Mouse (Mus musculus) heart, embryonic 11.5 days (tissue): ENCODE data around the gene BC034090. TPM values are rescaled to one million over a fixed set of nuclear protein-coding genes. Genes with fewer than 3 reads are reported as not detected.
"Not testable (repeated sequence)": the region's sequence is repeated elsewhere in the genome, so short reads cannot be mapped to it uniquely, and the experiment has no call there.

ENCODE experiments used
- ATAC-seq: fragments of 200-750 bp; cut with Nextera tagmentation; replicated peaks from 2 replicates; pipeline ENCODE4 v1.8.0; 2017; ENCODE audit warnings: moderate library complexity; ENCODE audit not compliant: insufficient number of reproducible peaks, low FRiP score, low TSS enrichment
- H3K27ac ChIP-seq: fragments of 300-500 bp; sonication (generic); 2 replicates; pipeline ENCODE4 v1.5.1; 2014; ENCODE audit warnings: mild to moderate bottlenecking, low read depth, low read length
- H3K27me3 ChIP-seq: fragments of 300-500 bp; sonication (generic); 2 replicates; pipeline ENCODE4 v1.6.1; 2014; ENCODE audit warnings: mild to moderate bottlenecking, low read length, mixed read lengths; ENCODE audit not compliant: control insufficient read depth, insufficient read depth
- H3K36me3 ChIP-seq: fragments of 300-500 bp; sonication (generic); 2 replicates; pipeline ENCODE4 v1.6.1; 2014; ENCODE audit warnings: mild to moderate bottlenecking, low read length, moderate library complexity, mixed read lengths; ENCODE audit not compliant: control insufficient read depth, insufficient read depth
- H3K4me1 ChIP-seq: fragments of 300-500 bp; sonication (generic); 2 replicates; pipeline ENCODE4 v1.6.1; 2014; ENCODE audit warnings: low read length; ENCODE audit not compliant: control insufficient read depth, insufficient read depth
- H3K4me2 ChIP-seq: fragments of 300-500 bp; sonication (generic); 2 replicates; pipeline ENCODE4 v1.6.1; 2014; ENCODE audit warnings: mild to moderate bottlenecking, moderate library complexity
- H3K4me3 ChIP-seq: fragments of 300-500 bp; sonication (generic); 2 replicates; pipeline ENCODE4 v1.5.1; 2014; ENCODE audit warnings: low read depth, low read length
- H3K9ac ChIP-seq: fragments of 300-500 bp; sonication (generic); 2 replicates; pipeline ENCODE4 v1.6.1; 2014; ENCODE audit warnings: mild to moderate bottlenecking, low read depth, low read length, moderate library complexity
- H3K9me3 ChIP-seq: fragments of 300-500 bp; sonication (generic); replicated peaks from 2 replicates; pipeline ENCODE4 v1.6.1; 2016; ENCODE audit warnings: low read length; ENCODE audit not compliant: control insufficient read depth
- WGBS: fragments of 180-500 bp; shearing (Covaris S2); extraction: QIAGEN DNeasy Blood & Tissue Kit; methylation state at CpG from one replicate; pipeline ENCODE4 v1.1.7; 2014; ENCODE audit not compliant: insufficient replicate concordance; 5-methylcytosine and 5-hydroxymethylcytosine counted together
- polyA plus RNA-seq: library from polyadenylated mRNA; unstranded; fragments of >200 nt; fragmentation: Nextera tagmentation; extraction: Ambion mirVana; gene quantifications from 2 replicates; pipeline ENCODE4 v1.2.1, GENCODE M21; 2014

Gene BC034090
- polyA plus RNA-seq, 1 experiment from 2014 or later, result 5.4 TPM

DNA sequence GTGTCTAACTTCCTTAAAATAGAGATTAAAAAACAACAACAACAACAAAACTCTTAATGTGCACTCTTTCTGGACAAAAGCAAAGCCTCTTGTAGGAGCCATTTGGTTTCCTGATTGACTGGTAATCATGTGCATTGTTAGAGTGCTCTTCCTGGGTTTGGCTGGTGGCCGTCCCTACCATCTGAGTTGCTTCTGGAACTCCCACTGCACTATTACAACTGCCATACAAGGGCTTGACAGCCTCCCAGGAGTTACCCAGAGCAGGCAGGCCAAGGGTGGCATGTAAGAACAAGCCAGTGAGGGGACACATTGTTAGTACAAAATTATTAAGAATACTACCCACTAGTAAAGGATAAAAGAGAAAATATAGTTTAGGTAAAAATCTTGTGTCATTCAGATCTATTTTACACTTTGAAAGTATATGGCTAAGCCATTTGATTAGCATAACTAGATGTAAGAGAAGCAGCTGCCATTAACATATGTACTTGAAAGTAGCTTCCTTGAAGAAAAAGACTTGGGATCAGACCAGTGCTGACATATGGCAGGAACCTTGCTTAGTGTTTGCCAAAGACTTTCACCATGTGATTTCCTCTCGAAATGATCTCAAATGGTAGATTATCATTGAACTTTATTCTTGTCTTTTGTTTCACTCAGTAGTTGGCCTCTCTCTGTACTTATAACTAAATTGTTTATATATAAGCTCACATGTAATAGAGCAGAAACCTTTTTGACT lies 65.9 kb downstream of the BC034090 start:
- no peak overlapping the region for H3K27ac ChIP-seq
- no peaks in the 10 kb centered on the region for H3K9me3 ChIP-seq
- 89% methylated on average over 2 of the region's 2 CpGs for WGBS
- H3K4me3 ChIP-seq, result no peak overlapping the region
- no peak for ATAC-seq
- H3K4me2 ChIP-seq, result no peak overlapping the region
- no peak overlapping the region for H3K9ac ChIP-seq
- no peaks in the 10 kb centered on the region for H3K27me3 ChIP-seq
- peaks cover 11% of the 10 kb centered on the region; the same call in 1 of the 2 replicates for H3K36me3 ChIP-seq
- no peaks in the 10 kb centered on the region for H3K4me1 ChIP-seq

- H3K27ac ChIP-seq, result no peak overlapping the region
- no peak overlapping the region for H3K4me2 ChIP-seq
- H3K4me1 ChIP-seq, result no peaks in the 10 kb centered on the region
- H3K4me3 ChIP-seq, result no peak overlapping the region
- no peaks in the 10 kb centered on the region for H3K9me3 ChIP-seq
- H3K27me3 ChIP-seq, result no peaks in the 10 kb centered on the region
- 0 out of 2 replicates have a peak, but pooled peaks cover 7% of the 10 kb centered on the region for H3K36me3 ChIP-seq
- H3K9ac ChIP-seq, result no peak overlapping the region
- 87% methylated on average over 1 of the region's 1 CpGs for WGBS
- no peak for ATAC-seq
Measured at GRCm38 (mm10) chr1:155174424-155174823, 69.8 kb downstream of the BC034090 start.

GRCm38 (mm10) chr1:155173644-155174016 lies 70.6 kb downstream of the BC034090 start:
- H3K27me3 ChIP-seq, H3K9me3 ChIP-seq, H3K27ac ChIP-seq, H3K4me3 ChIP-seq, ATAC-seq, H3K9ac ChIP-seq, H3K36me3 ChIP-seq, H3K4me1 ChIP-seq, H3K4me2 ChIP-seq: not testable (repeated sequence)
- WGBS, result 85% methylated on average over 1 of the region's 1 CpGs

- Histone ChIP-seq H3K9me3 (no peaks in the 10 kb centered on the region), H3K27me3 (no peaks in the 10 kb centered on the region), H3K36me3 (0 out of 2 replicates have a peak, but pooled peaks cover 7% of the 10 kb centered on the region), H3K27ac (no peak overlapping the region), H3K9ac (no peak overlapping the region), H3K4me2 (no peak overlapping the region), H3K4me1 (no peaks in the 10 kb centered on the region), H3K4me3 (no peak overlapping the region)
- ATAC-seq, result no peak
- 77% methylated on average over 3 of the region's 3 CpGs for WGBS
Measured at GRCm38 (mm10) chr1:155172895-155173643, 71.2 kb downstream of the BC034090 start.

GRCm38 (mm10) chr1:155169935-155170334 lies 74.3 kb downstream of the BC034090 start:
- Histone ChIP-seq H3K27ac (no peak overlapping the region), H3K9ac (no peak overlapping the region), H3K4me3 (no peak overlapping the region), H3K36me3 (no peaks in the 10 kb centered on the region), H3K27me3 (no peaks in the 10 kb centered on the region), H3K9me3 (no peaks in the 10 kb centered on the region), H3K4me1 (0 out of 2 replicates have a peak, but pooled peaks cover 3% of the 10 kb centered on the region), H3K4me2 (no peak overlapping the region)
- no peak for ATAC-seq

DNA sequence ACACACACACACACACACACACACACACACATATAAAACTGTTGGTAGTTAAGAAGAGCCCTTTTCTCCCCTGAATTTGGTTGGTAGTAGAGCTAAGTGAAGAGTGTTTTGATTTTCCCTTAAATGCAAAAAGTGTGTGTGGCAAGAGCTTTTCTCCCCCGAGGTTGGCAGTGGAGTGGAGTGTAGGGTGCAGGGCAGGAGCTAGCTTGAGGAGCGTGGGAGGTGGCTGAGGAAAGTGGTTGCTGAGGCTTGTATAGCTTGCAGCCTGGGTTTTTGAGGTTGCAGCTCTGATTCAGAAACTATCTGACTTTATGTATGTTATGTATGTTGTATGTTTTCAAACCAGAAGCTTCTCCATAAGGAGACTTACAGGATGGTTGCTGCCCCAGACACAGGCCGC lies 76.8 kb downstream of the BC034090 start:
- H3K9ac ChIP-seq, result no peak overlapping the region
- H3K9me3 ChIP-seq, result no peaks in the 10 kb centered on the region
- H3K4me3 ChIP-seq, result no peak overlapping the region
- no peaks in the 10 kb centered on the region for H3K36me3 ChIP-seq
- no peak for ATAC-seq
- WGBS, result 81% methylated on average over 3 of the region's 3 CpGs
- no peak overlapping the region for H3K27ac ChIP-seq
- H3K4me2 ChIP-seq, result no peak overlapping the region
- H3K27me3 ChIP-seq, result no peaks in the 10 kb centered on the region
- peaks cover 11% of the 10 kb centered on the region for H3K4me1 ChIP-seq

Other genes with a start within 250 kb of the BC034090 start
- gene Ier5, start 144.8 kb downstream of the BC034090 start, polyA plus RNA-seq, result 7.3 and 7.7 TPM in 2 replicates
- 2.3 and 3.8 TPM in 2 replicates for gene Mr1, start 97.6 kb downstream of the BC034090 start, polyA plus RNA-seq
- 62.1 and 62.8 TPM in 2 replicates for gene Stx6, start 85.7 kb downstream of the BC034090 start, polyA plus RNA-seq
- gene Xpr1, start 173.0 kb upstream of the BC034090 start, polyA plus RNA-seq, result 5.9 and 10.1 TPM in 2 replicates